Comparison of ENCODE assay signal across 16 mouse cellular contexts in the genomic region with DNA sequence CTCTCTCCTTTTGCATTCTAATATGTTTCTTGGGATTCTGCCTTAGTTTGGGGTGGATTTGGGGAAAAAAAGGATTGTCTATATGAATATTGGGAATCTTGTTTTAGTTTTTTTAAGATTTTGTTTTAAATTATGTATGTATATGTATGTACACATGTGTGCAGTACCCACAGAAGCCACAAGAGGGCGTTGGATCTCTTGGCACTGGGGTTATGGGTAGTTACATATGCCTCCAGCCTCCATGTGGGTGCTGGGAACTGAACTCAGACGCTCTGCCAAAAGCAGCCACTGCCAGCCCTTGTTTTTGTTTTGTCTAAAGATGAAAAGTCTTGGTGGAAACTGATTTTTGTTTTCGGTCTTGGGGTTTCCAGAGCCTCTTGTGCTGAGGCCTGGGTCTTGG. TPM values are rescaled to one million over a fixed set of nuclear protein-coding genes. Genes with fewer than 3 reads are reported as not detected.
A peak's percentile ranks its signal among the peaks of the same experiment; 100 is the strongest.
DNase-seq lines count a peak whose midpoint lies in the region; TF ChIP-seq lines count a peak whose summit lies in the region.
"Had no signal": no experiment of that assay in that cellular context is flagged by ENCODE, and none has a peak within 500 bp of the region (broad histone marks: within the 10 kb centered on the region; RNA-seq: fewer than 3 reads in every experiment).

No protein-coding gene starts in this region.

- no peak for DNase-seq in cerebellum, adult 2 months
- no peak for DNase-seq in cerebellum, adult 9-11 months
- no peak for DNase-seq in left cerebral cortex, adult 2 months (ENCODE audit: extremely low spot score in 1 of 2, low spot score in 2 of 2)
- DNase-seq in left cerebral cortex, adult 8-10 months (ENCODE audit: low spot score in 2 of 2): no peak
- peak; percentile 37 for DNase-seq in A20 (ENCODE audit: low read depth, low spot score)
- DNase-seq in brain, embryonic 14.5 days (ENCODE audit: low read depth): no peak
- no peak for DNase-seq in ovary, adult 18-20 months (ENCODE audit: low spot score)
- DNase-seq in urinary bladder, postnatal 10 days (ENCODE audit: low spot score): no peak
- DNase-seq: adrenal gland, postnatal 25 days; gastrocnemius, postnatal 25 days; kidney, adult 11 months; kidney, postnatal 36 days; thymus, postnatal 25 days had no signal

- H3K4me3 ChIP-seq in cerebellum, adult 2 months (replicated peaks; ENCODE audit: insufficient read depth, low read depth, low read length): no peak overlapping the region
- no peak overlapping the region for H3K4me3 ChIP-seq in left cerebral cortex, adult 2 months
- H3K4me3 ChIP-seq: lung, embryonic 15.5 days; neural tube, embryonic 13.5 days had no signal

- TF ChIP-seq POLR2A in cerebellum, adult 2 months (IDR thresholded peaks at IDR 0.05; ENCODE audit: borderline replicate concordance, insufficient read depth, low read length): no peak
- no peak for TF ChIP-seq POLR2A in brain, embryonic 14.5 days (IDR thresholded peaks at IDR 0.05; ENCODE audit: borderline replicate concordance, extremely low read depth, insufficient read depth, insufficient read length, poor library complexity, severe bottlenecking)

- H3K4me1 ChIP-seq in cerebellum, adult 2 months (ENCODE audit: control insufficient read depth, insufficient read depth, low read length): no peaks in the 10 kb centered on the region
- H3K4me1 ChIP-seq: lung, embryonic 15.5 days; megakaryocyte, embryonic 14.5 days; neural tube, embryonic 13.5 days had no signal

- intact Hi-C loops in left cerebral cortex, adult 2 months (cut with DNase I): no loop called here

- 0 out of 2 replicates have a peak, but pooled peaks have one; percentile 15 for TF ChIP-seq CTCF in cerebellum, adult 2 months (IDR thresholded peaks at IDR 0.05; ENCODE audit: borderline replicate concordance, insufficient read depth, low read depth, low read length)
- peak; percentile 44 for TF ChIP-seq CTCF in left cerebral cortex, adult 2 months (IDR thresholded peaks at IDR 0.05)
- peak; percentile 37; the same call in 1 of the 2 replicates for TF ChIP-seq CTCF in brain, embryonic 14.5 days (IDR thresholded peaks at IDR 0.05; ENCODE audit: borderline replicate concordance, extremely low read depth, insufficient read depth, insufficient read length)

- no peak overlapping the region for H3K27ac ChIP-seq in cerebellum, adult 2 months (ENCODE audit: insufficient read depth, low read length)
- H3K27ac ChIP-seq in left cerebral cortex, adult 2 months: no peak overlapping the region
- H3K27ac ChIP-seq: lung, embryonic 15.5 days; neural tube, embryonic 13.5 days had no signal

- no peaks in the 10 kb centered on the region for H3K27me3 ChIP-seq in cerebellum, adult 2 months (ENCODE audit: control insufficient read depth, insufficient read depth, low read length)
- H3K27me3 ChIP-seq: lung, embryonic 15.5 days; neural tube, embryonic 13.5 days had no signal

- WGBS in cerebellum, adult 2 months: 65% methylated on average over 3 of the region's 3 CpGs

RNA-seq across cellular contexts. Expression of a gene that starts 59.6 kb away (rescaled TPM):
- polyA plus RNA-seq in cerebellum, adult 2 months (2012; rRNA removed): 114 and 124 TPM in 2 replicates
- total RNA-seq in left cerebral cortex, adult 2 months (2021): 100 to 1,000 TPM; 110 to 111 TPM
- 100 to 1,000 TPM; 115 to 125 (median 123) TPM for total RNA-seq in left cerebral cortex, adult 8-10 months (2022)
- polyA plus RNA-seq in brain, embryonic 14.5 days (2012; rRNA removed): 171 and 178 TPM in 2 replicates
